Mouse (Mus musculus) neural tube, embryonic 13.5 days (tissue): ENCODE measurements around the gene Afmid. TPM values are rescaled to one million over a fixed set of nuclear protein-coding genes. Genes with fewer than 3 reads are reported as not detected.
"Not testable (repeated sequence)": the region's sequence is repeated elsewhere in the genome, so short reads cannot be mapped to it uniquely, and the experiment has no call there.

Source experiments
- ATAC-seq: fragments of 200-750 bp; cut with Nextera tagmentation; 2 replicates; pipeline ENCODE4 v1.8.0; 2017; ENCODE audit warnings: low read depth, mild to moderate bottlenecking, moderate TSS enrichment, moderate library complexity
- H3K27ac ChIP-seq: fragments of 300-500 bp; sonication (generic); replicated peaks from 2 replicates; pipeline ENCODE4 v1.5.1; 2015; ENCODE audit warnings: moderate library complexity, mild to moderate bottlenecking, inconsistent platforms
- H3K27me3 ChIP-seq: fragments of 300-500 bp; sonication (generic); 2 replicates; pipeline ENCODE4 v1.6.1; 2015; ENCODE audit warnings: mild to moderate bottlenecking, inconsistent platforms
- H3K36me3 ChIP-seq: fragments of 300-500 bp; sonication (generic); 2 replicates; pipeline ENCODE4 v1.6.1; 2015; ENCODE audit warnings: mild to moderate bottlenecking, inconsistent platforms
- H3K4me1 ChIP-seq: fragments of 300-500 bp; sonication (generic); replicated peaks from 2 replicates; pipeline ENCODE4 v1.6.1; 2015; ENCODE audit warnings: inconsistent platforms
- H3K4me2 ChIP-seq: fragments of 300-500 bp; sonication (generic); 2 replicates; pipeline ENCODE4 v1.6.1; 2015; ENCODE audit warnings: inconsistent platforms, mild to moderate bottlenecking, moderate library complexity
- H3K4me3 ChIP-seq: fragments of 300-500 bp; sonication (generic); 2 replicates; pipeline ENCODE4 v1.5.1; 2015; ENCODE audit warnings: mild to moderate bottlenecking, inconsistent platforms
- H3K9ac ChIP-seq: fragments of 300-500 bp; sonication (generic); 2 replicates; pipeline ENCODE4 v1.6.1; 2015; ENCODE audit warnings: moderate library complexity, mild to moderate bottlenecking, inconsistent platforms
- H3K9me3 ChIP-seq: fragments of 300-500 bp; sonication (generic); 2 replicates; pipeline ENCODE4 v1.6.1; 2016; ENCODE audit warnings: inconsistent platforms
- WGBS: fragments of 180-500 bp; shearing (Covaris S2); methylation state at CpG from one replicate; pipeline ENCODE4 v1.1.7; 2015; 5-methylcytosine and 5-hydroxymethylcytosine counted together
- polyA plus RNA-seq: library from polyadenylated mRNA; unstranded; fragments of >200 nt; fragmentation: Nextera tagmentation; extraction: Ambion mirVana; gene quantifications from 2 replicates; pipeline ENCODE4 v1.2.1, GENCODE M21; 2015

Gene Afmid
- polyA plus RNA-seq, 1 experiment from 2014 or later: 2.7 TPM

GRCm38 (mm10) chr11:117828888-117829604, 3.3 kb downstream of the Afmid start:
- no peaks in the 10 kb centered on the region for H3K36me3 ChIP-seq
- no peak for ATAC-seq
- H3K4me1 ChIP-seq: peaks cover 72% of the 10 kb centered on the region
- H3K4me3 ChIP-seq: no peak overlapping the region
- no peaks in the 10 kb centered on the region for H3K9me3 ChIP-seq
- no peaks in the 10 kb centered on the region for H3K27me3 ChIP-seq
- WGBS: 51% methylated on average over 9 of the region's 9 CpGs
- no peak overlapping the region for H3K4me2 ChIP-seq
- H3K9ac ChIP-seq: 0 out of 2 replicates have a peak overlapping the region, but pooled peaks have one; percentile 0
- peak overlapping the region; percentile 50; the same call in 1 of the 2 replicates for H3K27ac ChIP-seq

GRCm38 (mm10) chr11:117829671-117830215, 4.0 kb downstream of the Afmid start:
- Histone ChIP-seq H3K27me3 (no peaks in the 10 kb centered on the region), H3K4me1 (peaks cover 66% of the 10 kb centered on the region), H3K4me3 (no peak overlapping the region), H3K36me3 (no peaks in the 10 kb centered on the region), H3K4me2 (no peak overlapping the region), H3K9ac (no peak overlapping the region), H3K27ac (peak overlapping the region; percentile 50; the same call in 1 of the 2 replicates), H3K9me3 (no peaks in the 10 kb centered on the region)
- 84% methylated on average over 2 of the region's 2 CpGs for WGBS
- no peak for ATAC-seq

DNA sequence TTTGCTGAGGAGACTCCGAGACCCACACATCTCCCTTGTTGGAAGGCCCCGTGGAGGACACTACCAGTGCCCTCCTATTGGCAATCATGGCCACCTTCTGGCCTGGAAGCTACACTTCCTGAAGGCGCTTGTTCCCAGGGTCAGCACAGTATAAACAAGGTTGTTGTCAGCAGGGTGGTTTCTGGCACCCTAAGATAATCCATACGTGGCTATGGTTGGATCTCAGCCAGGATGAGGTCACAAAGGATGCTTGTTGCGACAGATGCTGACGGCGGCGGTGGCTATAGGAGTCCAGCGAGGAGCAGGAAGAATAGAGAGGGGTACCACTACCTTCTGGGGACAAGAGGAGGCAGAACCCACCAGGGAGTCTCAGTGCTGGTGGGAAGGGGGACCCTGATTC, 4.7 kb downstream of the Afmid start:
- Histone ChIP-seq H3K4me2 (no peak overlapping the region), H3K9ac (no peak overlapping the region), H3K4me1 (peaks cover 59% of the 10 kb centered on the region), H3K27me3 (no peaks in the 10 kb centered on the region), H3K4me3 (no peak overlapping the region), H3K27ac (no peak overlapping the region; the same call in 1 of the 2 replicates), H3K36me3 (no peaks in the 10 kb centered on the region), H3K9me3 (no peaks in the 10 kb centered on the region)
- 72% methylated on average over 9 of the region's 9 CpGs for WGBS
- ATAC-seq: no peak

DNA sequence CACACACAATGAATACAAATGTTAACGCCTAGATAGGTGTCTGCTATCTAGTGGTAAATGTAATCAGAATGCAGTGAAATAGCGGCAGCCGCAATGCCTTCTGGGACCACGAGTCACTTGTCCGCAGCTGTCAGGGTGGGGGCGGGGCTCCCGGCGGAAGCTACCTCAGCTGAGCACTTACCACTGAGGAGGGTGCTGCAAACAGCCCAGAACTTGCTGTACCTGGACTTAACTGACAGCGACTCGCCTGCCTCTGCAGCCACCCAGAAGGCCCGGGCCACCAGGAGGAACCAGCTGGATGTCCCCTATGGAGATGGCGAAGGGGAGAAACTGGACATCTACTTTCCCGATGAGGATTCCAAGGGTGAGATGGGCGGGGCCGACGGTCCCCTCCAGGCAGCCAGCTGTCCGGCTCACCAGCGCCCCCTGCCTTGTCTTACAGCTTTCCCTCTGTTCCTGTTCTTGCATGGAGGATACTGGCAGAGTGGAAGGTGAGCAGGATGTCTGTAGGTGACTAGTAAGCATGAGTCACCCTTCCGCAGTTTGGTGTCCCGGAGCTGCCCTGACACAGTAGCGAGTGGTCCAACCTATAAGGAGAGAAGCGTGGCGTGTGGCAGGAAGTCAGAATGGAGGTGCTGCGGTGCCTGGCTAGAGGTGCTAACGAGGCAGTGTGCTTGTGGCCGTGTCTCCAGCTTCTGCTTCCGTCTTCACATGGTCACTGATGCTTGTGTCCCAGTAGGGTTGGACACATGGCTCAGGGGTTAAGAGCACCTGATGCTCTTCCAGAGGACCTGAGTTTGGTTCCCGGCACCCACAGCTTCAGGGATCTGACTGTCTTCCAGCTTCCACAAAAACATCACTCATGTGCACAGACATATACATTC, 6.6 kb downstream of the Afmid start:
- 18% methylated on average over 28 of the region's 28 CpGs for WGBS
- H3K9me3 ChIP-seq: no peaks in the 10 kb centered on the region
- peak overlapping the region; percentile 58 for H3K4me2 ChIP-seq
- peak overlapping the region; percentile 59 for H3K9ac ChIP-seq
- no peaks in the 10 kb centered on the region for H3K27me3 ChIP-seq
- peak; percentile 73 for ATAC-seq
- H3K4me1 ChIP-seq: peaks cover 47% of the 10 kb centered on the region
- peak overlapping the region; percentile 39 for H3K4me3 ChIP-seq
- H3K27ac ChIP-seq: peak overlapping the region; percentile 52
- no peaks in the 10 kb centered on the region for H3K36me3 ChIP-seq

DNA sequence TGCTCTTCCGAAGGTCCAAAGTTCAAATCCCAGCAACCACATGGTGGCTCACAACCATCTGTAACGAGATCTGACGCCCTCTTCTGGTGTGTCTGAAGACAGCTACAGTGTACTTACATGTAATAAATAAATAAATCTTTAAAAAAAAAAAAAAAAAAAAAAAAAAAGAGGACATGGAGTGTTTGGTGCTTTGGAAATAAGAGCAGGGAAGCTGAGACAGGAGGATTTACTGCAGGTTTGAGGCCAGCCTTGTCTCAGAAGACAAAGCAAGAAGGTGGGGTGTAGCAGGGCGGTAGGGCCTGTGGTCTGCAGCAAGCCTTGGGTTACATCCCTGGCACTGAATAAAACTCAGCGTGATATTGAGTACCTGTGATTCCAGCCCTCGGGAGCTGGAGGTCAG, 7.8 kb downstream of the Afmid start:
- not testable (repeated sequence) for H3K27me3 ChIP-seq, H3K9ac ChIP-seq, H3K9me3 ChIP-seq, H3K4me3 ChIP-seq, H3K27ac ChIP-seq, H3K4me2 ChIP-seq, H3K36me3 ChIP-seq, ATAC-seq
- H3K4me1 ChIP-seq: peaks cover 35% of the 10 kb centered on the region
- WGBS: 85% methylated on average over 4 of the region's 6 CpGs

DNA sequence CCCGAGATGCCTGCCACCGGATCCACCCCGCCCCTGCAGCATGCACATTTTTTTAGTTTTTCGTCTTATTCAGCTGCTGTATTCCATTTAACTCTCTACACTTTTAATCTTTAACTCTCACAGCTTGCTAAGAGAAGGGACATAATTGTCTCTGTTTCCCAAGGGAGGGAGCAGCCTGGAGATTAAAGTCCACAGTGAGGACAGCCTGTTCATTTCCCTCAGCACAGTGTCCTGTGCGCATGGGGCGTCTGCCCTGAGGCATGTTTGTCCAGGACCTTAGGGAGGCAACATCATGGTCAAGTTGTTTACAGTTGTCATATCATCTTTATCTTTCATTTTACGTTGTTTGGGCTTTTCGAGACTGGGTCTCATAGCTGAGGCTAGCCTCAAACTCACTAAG, 8.4 kb downstream of the Afmid start:
- Histone ChIP-seq H3K36me3 (no peaks in the 10 kb centered on the region), H3K27me3 (no peaks in the 10 kb centered on the region), H3K4me1 (peaks cover 30% of the 10 kb centered on the region), H3K4me2 (no peak overlapping the region), H3K4me3 (no peak overlapping the region), H3K9ac (no peak overlapping the region), H3K9me3 (no peaks in the 10 kb centered on the region), H3K27ac (no peak overlapping the region)
- ATAC-seq: no peak
- WGBS: 94% methylated on average over 8 of the region's 8 CpGs

- Histone ChIP-seq H3K27me3 (no peaks in the 10 kb centered on the region), H3K9ac (no peak overlapping the region), H3K9me3 (no peaks in the 10 kb centered on the region), H3K4me1 (peaks cover 12% of the 10 kb centered on the region), H3K27ac (no peak overlapping the region), H3K4me2 (peak overlapping the region; percentile 45), H3K4me3 (no peak overlapping the region; the same call in 1 of the 2 replicates), H3K36me3 (no peaks in the 10 kb centered on the region)
- 28% methylated on average over 13 of the region's 13 CpGs for WGBS
- no peak for ATAC-seq
Observed at GRCm38 (mm10) chr11:117836306-117836705, 10.6 kb downstream of the Afmid start.

GRCm38 (mm10) chr11:117838572-117838971, 12.8 kb downstream of the Afmid start:
- no peak for ATAC-seq
- H3K27ac ChIP-seq: no peak overlapping the region
- H3K9ac ChIP-seq: no peak overlapping the region
- no peak overlapping the region for H3K4me3 ChIP-seq
- 0 out of 2 replicates have a peak, but pooled peaks cover 4% of the 10 kb centered on the region for H3K4me1 ChIP-seq
- H3K27me3 ChIP-seq: no peaks in the 10 kb centered on the region
- 77% methylated on average over 2 of the region's 2 CpGs for WGBS
- no peaks in the 10 kb centered on the region for H3K9me3 ChIP-seq
- no peak overlapping the region for H3K4me2 ChIP-seq
- H3K36me3 ChIP-seq: no peaks in the 10 kb centered on the region

GRCm38 (mm10) chr11:117839021-117839420, 13.3 kb downstream of the Afmid start:
- no peak for ATAC-seq
- H3K9me3 ChIP-seq: no peaks in the 10 kb centered on the region
- 77% methylated on average over 1 of the region's 1 CpGs for WGBS
- H3K4me3 ChIP-seq: no peak overlapping the region
- H3K9ac ChIP-seq: no peak overlapping the region
- H3K4me2 ChIP-seq: no peak overlapping the region
- H3K27me3 ChIP-seq: no peaks in the 10 kb centered on the region
- 0 out of 2 replicates have a peak, but pooled peaks cover 4% of the 10 kb centered on the region for H3K4me1 ChIP-seq
- no peak overlapping the region for H3K27ac ChIP-seq
- H3K36me3 ChIP-seq: no peaks in the 10 kb centered on the region

- whole genome bisulfite sequencing: 65% methylated on average over 1 of the region's 1 CpGs
Observed at GRCm38 (mm10) chr11:117840910-117841309, 15.2 kb downstream of the Afmid start.

DNA sequence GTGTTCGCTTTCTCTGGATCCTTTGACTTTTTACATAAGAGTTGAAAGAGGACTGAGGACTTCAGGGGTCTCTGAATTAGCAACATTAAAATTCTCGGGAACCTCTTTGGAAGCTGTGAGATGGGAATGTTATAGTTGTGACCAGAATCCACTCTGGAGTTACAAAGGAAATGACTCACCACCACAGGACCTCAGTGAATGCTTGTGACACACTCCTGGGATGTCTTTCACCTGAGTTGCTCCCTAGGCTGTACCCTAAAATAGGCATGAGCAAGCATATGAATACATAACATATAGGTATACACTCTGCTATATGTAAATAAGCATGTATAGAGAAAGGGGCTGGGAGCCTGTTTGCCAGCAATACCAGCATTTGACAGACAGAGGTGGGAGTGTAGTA, 17.7 kb downstream of the Afmid start:
- no peak overlapping the region for H3K4me2 ChIP-seq
- no peaks in the 10 kb centered on the region for H3K9me3 ChIP-seq
- no peak overlapping the region for H3K4me3 ChIP-seq
- 86% methylated on average over 2 of the region's 2 CpGs for WGBS
- H3K27me3 ChIP-seq: no peaks in the 10 kb centered on the region
- no peak for ATAC-seq
- H3K9ac ChIP-seq: no peak overlapping the region
- H3K36me3 ChIP-seq: no peaks in the 10 kb centered on the region
- no peak overlapping the region for H3K27ac ChIP-seq
- peaks cover 9% of the 10 kb centered on the region for H3K4me1 ChIP-seq

More at GRCm38 (mm10) chr11:117840910-117841309, 15.2 kb downstream of the Afmid start:
- no peaks in the 10 kb centered on the region for H3K27me3 ChIP-seq
- H3K27ac ChIP-seq: no peak overlapping the region
- ATAC-seq: no peak
- H3K36me3 ChIP-seq: no peaks in the 10 kb centered on the region
- no peak overlapping the region for H3K4me2 ChIP-seq
- 0 out of 2 replicates have a peak, but pooled peaks cover 4% of the 10 kb centered on the region for H3K4me1 ChIP-seq
- no peak overlapping the region for H3K4me3 ChIP-seq
- H3K9me3 ChIP-seq: no peaks in the 10 kb centered on the region
- no peak overlapping the region for H3K9ac ChIP-seq

DNA sequence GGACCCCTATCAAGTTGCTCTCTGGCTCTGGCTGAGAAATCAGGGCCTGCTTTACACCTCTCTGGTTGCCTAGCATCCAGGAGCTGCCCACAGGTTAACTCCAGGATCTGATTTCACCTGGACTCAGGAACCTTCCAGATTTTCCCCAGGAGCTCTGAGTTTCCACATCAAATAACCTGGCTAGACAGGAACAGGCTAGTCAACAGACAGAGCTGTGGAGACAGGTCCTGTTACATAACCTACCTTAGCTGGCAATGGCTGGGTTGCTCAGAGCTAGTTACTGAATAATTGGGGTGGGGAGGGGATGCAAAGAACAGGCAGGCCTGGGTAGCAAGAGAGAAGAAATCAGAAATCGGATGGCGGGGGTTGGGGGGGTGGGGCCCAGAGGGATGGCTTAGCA, 19.3 kb downstream of the Afmid start:
- 93% methylated on average over 2 of the region's 2 CpGs for WGBS
- Histone ChIP-seq H3K4me1 (peaks cover 18% of the 10 kb centered on the region), H3K27me3 (no peaks in the 10 kb centered on the region), H3K4me3 (no peak overlapping the region), H3K9me3 (no peaks in the 10 kb centered on the region), H3K36me3 (no peaks in the 10 kb centered on the region), H3K27ac (no peak overlapping the region), H3K9ac (no peak overlapping the region), H3K4me2 (no peak overlapping the region)
- no peak for ATAC-seq
